Mouse (Mus musculus) mesoderm, embryonic 11.5 days (tissue): ENCODE data around the gene Olfr1045.
"Not testable (repeated sequence)": the region's sequence is repeated elsewhere in the genome, so short reads cannot be mapped to it uniquely, and the experiment has no call there.

Experiments used
- DNase-seq: peaks from one replicate; pipeline ENCODE4 v3.0.0-alpha.2; 2012; ENCODE audit warnings: low read depth, low spot score

The Olfr1045 gene

DNA sequence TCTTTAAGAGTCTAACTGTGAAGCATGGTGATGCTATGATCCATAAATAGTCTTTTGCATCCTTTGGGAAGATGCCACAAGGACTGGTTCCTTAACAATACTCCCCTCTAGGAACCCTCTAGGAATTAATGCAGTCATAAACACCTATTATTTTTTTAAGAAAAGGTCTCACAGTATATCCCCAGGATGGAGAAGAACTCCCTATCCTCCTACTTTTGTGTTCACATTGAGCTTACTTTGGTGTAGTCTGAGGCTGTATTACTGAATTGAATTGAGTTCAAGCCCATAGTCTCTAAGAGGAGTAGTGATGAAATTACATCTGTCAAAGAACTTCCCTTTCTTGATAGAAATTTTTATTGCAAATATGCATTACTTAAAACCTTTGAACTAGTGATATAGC is at the start of gene Olfr1045:
Olfr1045 (minus strand) TSS at position 101 of the 400 bp plus-strand sequence.
- DNase-seq, result no peak

DNA sequence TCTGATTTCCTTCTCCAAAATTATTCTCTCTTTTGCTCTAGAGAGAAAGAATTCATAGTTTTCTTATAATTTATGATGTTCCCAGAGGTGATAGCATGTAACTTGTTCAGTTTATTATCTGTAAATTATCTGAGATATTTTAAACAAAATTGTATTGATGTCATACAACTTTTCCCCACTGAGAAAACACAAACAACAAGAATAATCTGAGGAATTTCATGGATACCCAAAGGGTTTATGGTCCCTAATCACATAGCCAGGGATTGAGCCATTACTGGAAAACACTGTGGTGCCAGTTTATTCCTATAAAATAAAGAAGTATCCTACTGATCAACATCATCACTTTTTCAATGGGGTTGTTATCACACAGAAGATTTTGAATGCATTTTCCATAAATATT is 37.4 kb upstream of the Olfr1045 start, which contains the start of gene Olfr1048:
Olfr1048 (minus strand) TSS at position 101 of the 400 bp plus-strand sequence.
- no peak for DNase-seq

DNA sequence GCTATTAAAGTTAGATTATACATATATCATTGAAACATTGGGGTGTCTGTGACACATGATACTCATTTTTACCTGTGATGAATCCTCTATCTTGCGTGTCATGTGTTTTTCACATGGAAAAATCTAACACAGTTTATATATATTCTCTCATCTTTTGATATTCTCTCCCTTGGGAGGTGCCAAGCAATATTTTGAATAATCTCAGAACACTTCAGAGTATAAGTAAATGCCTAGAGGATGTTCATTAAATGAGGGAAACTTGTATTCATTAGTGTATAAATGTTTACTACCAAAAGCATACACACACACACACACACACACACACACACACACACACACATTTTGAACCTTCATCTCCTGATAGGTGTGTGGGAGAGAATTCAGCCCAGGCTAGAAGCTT is 28.5 kb upstream of the Olfr1045 start, which contains the start of gene Olfr1047:
Olfr1047 (minus strand) TSS at position 101 of the 400 bp plus-strand sequence.
- DNase-seq, result no peak

DNA sequence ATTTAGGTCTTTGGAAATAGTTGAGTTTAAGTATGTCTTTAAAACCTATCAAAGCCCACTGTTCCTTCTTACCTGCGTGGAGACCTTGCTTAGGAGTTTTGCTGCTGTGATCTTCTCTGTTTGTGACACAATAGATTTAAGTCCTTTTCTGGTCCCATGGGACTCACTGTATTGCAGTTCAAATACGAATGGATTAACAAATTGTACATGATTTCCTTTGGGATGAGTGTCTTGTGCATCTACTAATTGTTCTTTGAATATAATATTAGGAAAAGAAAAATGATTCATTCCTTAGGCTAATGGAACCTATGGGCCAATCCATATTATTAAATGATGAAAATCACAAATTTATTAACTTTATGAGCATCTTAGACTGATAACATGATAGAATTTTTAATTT is 16.4 kb upstream of the Olfr1045 start, which contains the start of gene Olfr1046:
Olfr1046 (minus strand) TSS at position 101 of the 400 bp plus-strand sequence.
- DNase-seq, result no peak

DNA sequence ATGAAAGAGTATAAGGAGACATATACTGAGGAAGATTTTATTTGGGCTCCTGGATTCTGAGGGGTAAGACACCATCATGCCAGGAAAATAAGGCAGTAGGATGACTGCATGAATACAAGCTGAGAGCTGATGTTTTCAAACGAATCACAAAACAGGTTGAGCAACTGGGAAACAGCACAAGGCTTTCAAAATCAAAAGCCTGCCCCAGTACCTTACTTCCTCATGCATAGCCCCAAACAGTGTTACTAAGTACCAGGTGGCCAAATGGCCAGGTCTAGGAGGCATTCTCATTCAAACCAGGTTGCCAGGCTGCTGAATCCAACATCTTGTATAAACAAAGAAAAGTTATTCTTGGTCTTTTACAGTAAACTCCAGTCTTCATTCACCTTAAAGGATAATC is 6.9 kb downstream of the Olfr1045 start:
- no peak for DNase-seq

DNA sequence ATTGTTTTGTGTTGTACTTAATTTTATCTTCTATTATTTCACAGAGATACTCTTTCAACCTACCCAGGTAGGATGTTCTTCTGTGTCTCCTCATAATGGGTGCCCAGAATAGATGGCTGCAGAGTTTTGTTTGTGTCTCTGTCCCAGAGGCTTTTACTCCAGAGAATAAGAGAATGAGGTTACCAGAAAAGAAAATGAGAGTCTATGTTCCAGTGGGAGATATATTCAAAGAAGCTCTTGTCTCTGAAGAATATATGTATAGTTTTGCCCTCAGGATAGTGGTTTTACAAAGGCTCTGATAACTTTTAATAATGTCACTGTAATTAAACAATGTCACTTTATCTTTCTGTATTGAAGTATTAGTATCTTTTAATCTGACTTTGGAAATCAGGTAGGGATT is 17.2 kb downstream of the Olfr1045 start, which contains the start of gene Olfr52:
Olfr52 (minus strand) TSS at position 101 of the 400 bp plus-strand sequence.
- no peak for DNase-seq

DNA sequence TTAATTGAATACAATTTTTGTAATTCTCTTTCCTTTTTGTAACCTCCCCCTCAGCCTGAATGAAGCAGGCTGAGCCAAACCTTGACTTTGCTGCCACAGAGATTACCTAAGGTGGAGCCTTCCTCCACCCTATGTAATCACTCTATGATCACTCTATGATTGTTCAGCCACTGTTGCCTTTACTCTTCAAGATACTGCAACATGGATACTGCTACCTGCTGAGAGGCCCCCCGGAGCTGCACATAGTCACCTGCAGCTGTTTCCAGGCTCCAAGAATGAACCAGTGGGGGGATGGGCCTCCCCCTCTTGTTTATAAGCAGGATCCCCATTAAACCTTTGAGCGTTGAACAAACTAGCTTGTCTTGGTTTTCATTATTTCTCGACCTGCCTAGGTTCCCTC is 22.9 kb downstream of the Olfr1045 start:
- no peak for DNase-seq

DNA sequence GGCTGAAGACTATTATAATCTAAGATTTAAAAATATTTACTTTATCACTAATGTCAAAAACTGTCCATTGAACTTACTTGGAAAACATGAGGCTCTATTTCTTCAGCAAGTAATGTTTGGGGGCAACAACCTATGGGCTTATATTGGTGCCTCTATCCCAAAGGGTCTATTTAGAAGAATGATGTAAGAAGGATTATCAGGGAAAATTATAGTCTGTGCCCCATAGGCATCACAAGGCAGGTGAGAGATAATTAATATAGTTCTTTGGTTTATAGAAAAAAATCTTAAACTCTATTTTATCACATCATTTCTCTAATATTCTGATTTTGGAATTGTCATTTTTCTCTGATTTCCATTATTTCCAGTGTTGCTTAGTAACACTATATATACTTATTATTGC is 25.1 kb downstream of the Olfr1045 start, which contains the start of gene Olfr1044:
Olfr1044 (minus strand) TSS at position 101 of the 400 bp plus-strand sequence.
- no peak for DNase-seq

DNA sequence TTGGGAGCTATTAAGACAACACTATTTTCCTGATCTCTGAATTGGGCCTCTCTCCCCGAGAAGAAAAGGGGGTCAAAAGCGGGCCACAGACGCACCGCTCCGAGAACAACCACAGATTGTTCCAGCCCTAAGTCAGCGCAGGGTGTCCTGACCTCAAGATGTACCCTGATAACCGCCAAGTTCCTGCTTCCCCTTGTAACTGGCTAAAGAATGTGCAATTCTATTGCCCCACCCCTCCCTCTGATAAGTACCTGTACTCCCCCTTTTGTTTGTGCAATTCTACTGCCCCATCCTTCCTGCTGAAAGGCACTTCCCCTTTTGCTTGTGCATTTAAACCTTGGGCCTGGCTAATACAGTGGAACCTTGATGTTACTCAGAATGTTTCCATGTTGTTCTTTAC is 27.4 kb downstream of the Olfr1045 start:
- DNase-seq, result not testable (repeated sequence)

DNA sequence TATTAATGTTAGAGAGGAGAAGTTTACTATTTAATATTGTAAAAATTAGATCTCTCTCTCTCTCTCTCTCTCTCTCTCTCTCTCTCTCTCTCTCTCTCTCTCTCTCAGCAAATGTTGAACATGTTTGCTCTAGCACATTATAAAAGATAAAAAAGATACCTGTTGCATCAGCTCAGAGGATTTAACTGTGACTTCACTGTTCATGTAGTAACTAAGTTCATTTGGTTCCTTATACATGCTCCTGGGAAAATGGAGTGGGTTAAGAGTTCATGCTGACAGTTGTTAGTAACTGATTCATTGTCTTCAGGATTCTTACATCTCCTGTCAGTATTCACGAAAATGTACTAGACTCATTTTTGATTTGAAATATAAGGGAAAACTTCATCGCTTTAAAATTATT is 35.4 kb downstream of the Olfr1045 start, which contains the start of gene Olfr1043:
Olfr1043 (minus strand) TSS at position 101 of the 400 bp plus-strand sequence.
- DNase-seq, result no peak

DNA sequence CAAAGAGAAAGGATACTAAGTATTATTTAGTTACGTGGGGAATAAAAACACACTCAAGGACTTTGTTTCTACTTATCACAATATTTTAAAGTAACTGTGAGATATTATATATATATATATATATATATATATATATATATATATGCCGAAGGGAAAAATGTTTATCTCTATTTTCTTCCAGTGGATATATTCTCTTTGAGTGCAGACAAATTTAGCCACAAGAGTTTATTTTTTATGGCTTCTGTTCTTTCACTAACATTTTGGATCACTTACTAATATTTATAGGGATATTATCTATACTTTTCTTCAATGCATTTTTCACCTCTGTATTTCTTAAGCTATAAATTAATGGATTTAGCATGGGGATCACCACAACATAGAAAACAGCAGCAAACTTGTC is 41.1 kb downstream of the Olfr1045 start, which contains the start of gene Olfr1042:
Olfr1042 (minus strand) TSS at position 101 of the 400 bp plus-strand sequence.
- no peak for DNase-seq

DNA sequence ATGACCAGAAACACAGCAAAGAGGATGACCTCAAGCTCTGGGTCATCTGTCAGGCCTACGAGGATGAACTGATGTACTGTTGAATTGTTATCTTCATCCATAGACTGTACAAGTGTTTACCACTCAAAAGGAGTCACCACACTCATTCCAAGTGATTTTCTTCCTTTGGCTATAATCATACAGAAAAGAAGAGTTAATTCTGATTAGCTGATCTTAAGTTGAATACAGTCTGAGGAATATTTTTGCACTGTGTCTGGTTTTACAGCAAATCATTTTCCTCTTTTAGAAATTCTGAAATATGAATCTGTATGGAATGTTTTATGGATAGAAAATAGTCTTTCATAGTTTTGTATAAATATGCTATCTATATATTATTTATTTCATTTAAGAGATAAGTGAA is 56.2 kb downstream of the Olfr1045 start, which contains the start of gene Olfr1040:
Olfr1040 (minus strand) TSS at position 101 of the 400 bp plus-strand sequence.
- DNase-seq, result no peak
